Mouse (Mus musculus): ENCODE measurements around the gene Cryzl2.

DNA sequence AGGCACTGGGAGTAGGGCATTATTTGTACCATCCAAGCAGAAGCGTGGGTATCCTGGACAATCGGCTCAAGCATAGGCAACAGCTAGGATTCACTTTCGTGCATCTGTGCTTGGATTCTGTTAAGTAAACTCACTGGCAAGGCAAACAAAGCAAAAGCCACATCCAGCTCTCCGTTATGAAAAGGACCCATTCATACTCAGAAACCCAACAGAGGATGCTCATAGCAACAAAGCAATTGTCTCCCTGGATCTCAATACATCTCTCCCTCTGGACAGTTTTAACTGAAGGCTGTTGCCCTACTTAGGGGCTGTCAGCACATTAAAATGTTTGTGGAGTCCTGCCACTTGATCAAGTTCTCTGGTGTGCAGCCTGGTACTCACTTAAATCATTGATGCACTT, 11.2 kb upstream of the Cryzl2 start:
- TF ChIP-seq CTCF (IDR thresholded peaks at IDR 0.05; ENCODE audit: control insufficient read depth, insufficient read depth, insufficient read length) (no peak), MAX (IDR thresholded peaks at IDR 0.05) (no peak), USF1 (IDR thresholded peaks at IDR 0.05; ENCODE audit: low read depth) (no peak), CEBPB (IDR thresholded peaks at IDR 0.05; ENCODE audit: low read depth) (no peak), MYOG (IDR thresholded peaks at IDR 0.05; ENCODE audit: control insufficient read depth, extremely low read depth, insufficient read length) (no peak), FOSL1 (IDR thresholded peaks at IDR 0.05; ENCODE audit: insufficient read depth, low read length, poor library complexity, severe bottlenecking) (no peak)

All from C2C12 (cell line).